In the genomic region with DNA sequence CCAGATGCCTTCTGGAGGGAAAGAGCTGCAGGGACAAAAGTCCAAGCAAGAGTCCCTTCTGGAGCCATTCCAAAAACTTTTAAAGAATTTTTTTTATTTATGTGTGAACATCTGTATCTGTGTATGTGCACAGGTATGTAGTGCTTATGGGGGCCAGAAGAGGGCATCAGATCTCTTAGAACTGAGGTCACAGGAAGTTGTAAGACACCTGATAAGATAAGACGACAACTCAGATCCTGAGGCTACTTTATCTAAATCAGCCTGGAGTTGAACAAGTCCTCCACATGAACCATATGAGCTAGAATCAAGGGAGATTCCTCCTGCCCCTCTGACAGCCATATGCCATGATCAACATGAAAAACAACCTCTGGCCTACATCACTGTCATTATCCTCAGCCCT, we compare ENCODE assay signal across 40 mouse cellular contexts. TPM values are rescaled to one million over a fixed set of nuclear protein-coding genes. Genes with fewer than 3 reads are reported as not detected.
"Had no signal": no experiment of that assay in that cellular context is flagged by ENCODE, and none has a peak within 500 bp of the region (broad histone marks: within the 10 kb centered on the region; RNA-seq: fewer than 3 reads in every experiment).

No protein-coding gene starts in this region.

- H3K9ac ChIP-seq: heart, embryonic 12.5 days; hindbrain, embryonic 12.5 days; hindbrain, embryonic 14.5 days; intestine, embryonic 15.5 days; limb, embryonic 12.5 days; liver, embryonic 13.5 days; liver, embryonic 15.5 days had no signal

- H3K27me3 ChIP-seq: heart, embryonic 12.5 days; hindbrain, embryonic 12.5 days; intestine, embryonic 15.5 days; limb, embryonic 12.5 days; liver, embryonic 13.5 days; liver, embryonic 15.5 days had no signal

- H3K4me1 ChIP-seq: heart, embryonic 12.5 days; hindbrain, embryonic 10.5 days; hindbrain, embryonic 12.5 days; intestine, embryonic 15.5 days; limb, embryonic 10.5 days; limb, embryonic 12.5 days; liver, embryonic 13.5 days; liver, embryonic 15.5 days had no signal

- H3K36me3 ChIP-seq: heart, embryonic 12.5 days; hindbrain, embryonic 10.5 days; hindbrain, embryonic 12.5 days; intestine, embryonic 15.5 days; limb, embryonic 10.5 days; limb, embryonic 12.5 days; liver, embryonic 13.5 days; liver, embryonic 15.5 days had no signal

- H3K27ac ChIP-seq: heart, adult 2 months; hindbrain, embryonic 10.5 days; hindbrain, embryonic 12.5 days; hindbrain, embryonic 14.5 days; intestine, embryonic 15.5 days; layer of hippocampus, adult 2 months; limb, embryonic 10.5 days; limb, embryonic 12.5 days; liver, embryonic 13.5 days; liver, embryonic 15.5 days had no signal

- ATAC-seq: hindbrain, embryonic 16.5 days; inflammation-experienced regulatory T-cells, adult 6 months; intestine, embryonic 15.5 days; intestine, postnatal 0 days had no signal

- H3K9me3 ChIP-seq: heart, embryonic 12.5 days; hindbrain, embryonic 10.5 days; hindbrain, embryonic 12.5 days; intestine, embryonic 15.5 days; limb, embryonic 10.5 days; limb, embryonic 12.5 days; liver, embryonic 13.5 days; liver, embryonic 15.5 days had no signal

- DNase-seq: gastrocnemius, postnatal 14 days; gastrocnemius, postnatal 36 days; heart, adult 2 months; heart, postnatal 10 days; heart, postnatal 4 days; kidney, adult 2 months; kidney, adult 9 months; kidney, postnatal 10 days; kidney, postnatal 25 days; kidney, postnatal 4 days; layer of hippocampus, adult 9-11 months; layer of hippocampus, postnatal 36 days; liver; liver, embryonic 13.5 days had no signal

- H3K4me2 ChIP-seq: heart, embryonic 12.5 days; hindbrain, embryonic 12.5 days; hindbrain, embryonic 14.5 days; intestine, embryonic 15.5 days; limb, embryonic 12.5 days; liver, embryonic 11.5 days; liver, embryonic 13.5 days; liver, embryonic 15.5 days had no signal

- H3K4me3 ChIP-seq: heart, adult 2 months; heart, embryonic 12.5 days; hindbrain, embryonic 10.5 days; hindbrain, embryonic 12.5 days; intestine, embryonic 15.5 days; layer of hippocampus, adult 2 months; limb, embryonic 10.5 days; limb, embryonic 12.5 days; liver, embryonic 13.5 days; liver, embryonic 15.5 days had no signal

RNA-seq across cellular contexts. Expression of gene Cyp4f18, which starts 10.0 kb away (rescaled TPM):
- total RNA-seq: layer of hippocampus, adult 2 months; layer of hippocampus, postnatal 14 days; layer of hippocampus, postnatal 36 days; left cerebral cortex, adult 18-20 months; left cerebral cortex, adult 8-10 months; left cerebral cortex, postnatal 10 days; left cerebral cortex, postnatal 25 days had no signal

RNA-seq across cellular contexts. Expression of gene Olfr372, which starts 41.6 kb away (rescaled TPM):
- total RNA-seq: gastrocnemius, adult 18-20 months; gastrocnemius, adult 8-10 months; gastrocnemius, postnatal 14 days; gastrocnemius, postnatal 36 days; heart, adult 2 months; heart, postnatal 10 days; heart, postnatal 25 days; heart, postnatal 4 days; layer of hippocampus, adult 2 months; layer of hippocampus, postnatal 14 days; layer of hippocampus, postnatal 36 days; left cerebral cortex, adult 18-20 months; left cerebral cortex, adult 8-10 months; left cerebral cortex, postnatal 10 days; left cerebral cortex, postnatal 25 days had no signal
- polyA plus RNA-seq: gonadal fat pad, adult 2 months; heart, adult 2 months; heart, embryonic 12.5 days; heart, embryonic 14.5 days; heart, embryonic 16.5 days; hindbrain, embryonic 10.5 days; hindbrain, embryonic 12.5 days; hindbrain, embryonic 14.5 days; hindbrain, embryonic 16.5 days; inflammation-experienced regulatory T-cells, adult 6 months; intestine, embryonic 15.5 days; intestine, postnatal 0 days; kidney, adult 2 months; kidney, embryonic 16.5 days; limb, embryonic 10.5 days; limb, embryonic 12.5 days; limb, embryonic 14.5 days; liver, embryonic 11.5 days; liver, embryonic 13.5 days; liver, embryonic 15.5 days had no signal
